Mouse (Mus musculus) intestine, postnatal 0 days (tissue): ENCODE measurements around the gene Adam1b. TPM values are rescaled to one million over a fixed set of nuclear protein-coding genes. Genes with fewer than 3 reads are reported as not detected.

ENCODE experiments used
- ATAC-seq: fragments of 200-750 bp; cut with Nextera tagmentation; 2 replicates; pipeline ENCODE4 v1.8.0; 2017; ENCODE audit warnings: mild to moderate bottlenecking, moderate TSS enrichment, moderate library complexity
- H3K27ac ChIP-seq: fragments of 300-500 bp; sonication (generic); 2 replicates; pipeline ENCODE4 v1.5.1; 2014; ENCODE audit warnings: mild to moderate bottlenecking, low read depth, low read length, moderate library complexity
- H3K27me3 ChIP-seq: fragments of 300-500 bp; sonication (generic); replicated peaks from 2 replicates; pipeline ENCODE4 v1.6.1; 2014; ENCODE audit warnings: low read length, mixed read lengths; ENCODE audit not compliant: control insufficient read depth, insufficient read depth
- H3K36me3 ChIP-seq: fragments of 300-500 bp; sonication (generic); 2 replicates; pipeline ENCODE4 v1.6.1; 2014; ENCODE audit warnings: mild to moderate bottlenecking, moderate library complexity; ENCODE audit not compliant: control insufficient read depth, insufficient read depth
- H3K4me1 ChIP-seq: fragments of 300-500 bp; sonication (generic); replicated peaks from 2 replicates; pipeline ENCODE4 v1.6.1; 2014; ENCODE audit warnings: antibody characterized with exemption, low read length, mixed read lengths; ENCODE audit not compliant: control insufficient read depth, insufficient read depth
- H3K4me2 ChIP-seq: fragments of 300-500 bp; sonication (generic); replicated peaks from 2 replicates; pipeline ENCODE4 v1.6.1; 2014; ENCODE audit warnings: low read depth, mild to moderate bottlenecking, moderate library complexity
- H3K4me3 ChIP-seq: fragments of 300-500 bp; sonication (generic); 2 replicates; pipeline ENCODE4 v1.5.1; 2014; ENCODE audit warnings: low read depth, low read length
- H3K9ac ChIP-seq: fragments of 300-500 bp; sonication (generic); 2 replicates; pipeline ENCODE4 v1.6.1; 2014; ENCODE audit warnings: mild to moderate bottlenecking, low read depth, low read length
- H3K9me3 ChIP-seq: fragments of 300-500 bp; sonication (generic); 2 replicates; pipeline ENCODE4 v1.6.1; 2016; ENCODE audit warnings: mixed run types; ENCODE audit not compliant: control insufficient read depth
- CTCF ChIP-seq: sonication (generic); IDR thresholded peaks from 2 replicates; pipeline ENCODE4 v1.5.1; 2016; ENCODE audit warnings: low read depth, mild to moderate bottlenecking, control low read depth, antibody characterized with exemption, moderate library complexity
- WGBS: fragments of 180-500 bp; shearing (Covaris S2); extraction: QIAGEN DNeasy Blood & Tissue Kit; methylation state at CpG from one replicate; pipeline ENCODE4 v1.1.7; 2014; 5-methylcytosine and 5-hydroxymethylcytosine counted together
- polyA plus RNA-seq: library from polyadenylated mRNA; unstranded; fragments of >200 nt; fragmentation: Nextera tagmentation; extraction: Ambion mirVana; gene quantifications from 2 replicates; pipeline ENCODE4 v1.2.1, GENCODE M21; 2015

Gene Adam1b
- polyA plus RNA-seq, 1 experiment from 2014 or later = 0.04 TPM

DNA sequence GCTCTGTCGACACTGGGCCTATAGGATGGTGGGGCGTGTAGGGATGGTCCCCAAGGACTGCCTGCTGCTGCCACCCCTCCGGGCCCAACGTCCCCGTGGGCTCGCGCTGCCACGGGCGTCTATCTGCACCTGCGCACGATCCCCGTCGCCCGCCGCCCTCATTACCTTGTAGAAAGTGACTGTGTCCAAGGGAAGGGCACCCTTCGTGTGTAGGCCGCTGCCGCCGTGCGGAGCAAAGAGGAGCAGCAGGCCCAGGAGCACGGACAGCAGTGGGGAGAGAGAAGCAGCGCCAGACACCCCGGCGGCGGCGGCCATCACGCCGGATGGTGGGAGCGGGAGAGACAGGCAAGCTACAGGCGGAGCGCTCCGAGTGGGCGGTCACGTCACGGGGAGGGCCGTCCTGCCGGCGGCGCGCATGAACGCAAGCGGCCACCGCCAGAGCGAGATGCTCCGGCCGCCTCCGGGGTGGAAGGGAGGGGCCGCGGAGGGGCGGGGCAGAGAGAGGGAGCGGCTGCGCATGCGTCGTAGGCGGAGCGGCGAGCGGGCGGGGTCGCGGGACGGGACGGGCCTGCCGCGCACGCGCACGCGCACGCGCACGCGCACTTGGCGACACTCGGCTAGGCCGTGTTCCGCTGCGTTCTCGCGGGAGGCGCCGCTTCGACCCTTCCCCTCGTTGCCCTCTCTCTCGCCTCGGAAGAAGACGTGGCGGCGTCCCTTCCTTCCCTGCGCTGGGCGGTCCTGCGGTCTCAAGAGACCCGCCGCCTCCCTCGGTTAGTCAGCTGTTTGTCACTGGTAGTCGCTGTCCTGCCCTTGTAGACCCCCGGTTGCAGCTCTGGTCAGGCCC is 51.0 kb downstream of the Adam1b start, which contains the start of gene Erp29:
Erp29 (minus strand) TSS at position 481 of the 844 bp plus-strand sequence.
- Histone ChIP-seq H3K36me3 (peaks cover 11% of the 10 kb centered on the region; the same call in 1 of the 2 replicates), H3K9ac (peak within 1 kb of the TSS; percentile 95), H3K4me2 (peak within 1 kb of the TSS; percentile 92), H3K27ac (peak within 1 kb of the TSS; percentile 98), H3K9me3 (no peaks in the 10 kb centered on the region), H3K4me1 (peaks cover 18% of the 10 kb centered on the region), H3K4me3 (peak within 1 kb of the TSS; percentile 89), H3K27me3 (no peaks in the 10 kb centered on the region)
- ATAC-seq = peak; percentile 86
- WGBS = 1% methylated on average over 70 of the region's 97 CpGs
- TF ChIP-seq CTCF = peak; percentile 56

- ATAC-seq = no peak
- under 1% methylated on average over 17 of the region's 17 CpGs for WGBS
- Histone ChIP-seq H3K27me3 (no peaks in the 10 kb centered on the region), H3K4me2 (peak within 1 kb of the TSS; percentile 92), H3K36me3 (peaks cover 17% of the 10 kb centered on the region), H3K27ac (peak within 1 kb of the TSS; percentile 98), H3K9me3 (no peaks in the 10 kb centered on the region), H3K4me3 (peak within 1 kb of the TSS; percentile 89), H3K4me1 (peaks cover 18% of the 10 kb centered on the region), H3K9ac (peak within 1 kb of the TSS; percentile 95)
- no peak for TF ChIP-seq CTCF
Observed at GRCm38 (mm10) chr5:121451644-121452025, 51.6 kb downstream of the Adam1b start, which contains the start of gene Tmem116. TSS of gene Tmem116 (plus strand) at chr5:121451893.

DNA sequence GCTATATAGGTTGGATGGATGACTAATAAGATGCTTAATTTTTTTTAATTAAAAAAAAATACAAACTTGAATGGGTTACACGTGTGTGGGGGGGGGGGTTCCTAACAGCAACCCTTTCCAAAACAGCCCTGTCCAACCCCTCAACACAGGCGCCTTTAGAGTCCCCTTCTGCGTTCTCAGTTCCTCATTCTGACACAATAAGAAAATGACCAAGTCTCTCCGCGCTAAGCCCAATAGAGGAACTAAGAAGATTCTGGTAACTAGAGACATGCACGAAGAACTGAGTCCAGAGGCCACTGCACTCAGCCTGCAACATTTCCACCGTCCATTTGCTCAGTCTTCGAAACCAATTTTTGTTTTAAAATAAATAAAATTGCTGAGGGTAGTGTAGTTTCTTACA is 52.0 kb downstream of the Adam1b start:
- 15% methylated on average over 8 of the region's 8 CpGs for WGBS
- H3K4me1 ChIP-seq = peaks cover 18% of the 10 kb centered on the region
- ATAC-seq = no peak
- H3K36me3 ChIP-seq = peaks cover 22% of the 10 kb centered on the region
- H3K9ac ChIP-seq = peak overlapping the region; percentile 95
- H3K4me2 ChIP-seq = peak overlapping the region; percentile 92
- no peak overlapping the region for H3K27ac ChIP-seq
- peak overlapping the region; percentile 89 for H3K4me3 ChIP-seq
- no peaks in the 10 kb centered on the region for H3K27me3 ChIP-seq
- TF ChIP-seq CTCF = no peak
- H3K9me3 ChIP-seq = no peaks in the 10 kb centered on the region

DNA sequence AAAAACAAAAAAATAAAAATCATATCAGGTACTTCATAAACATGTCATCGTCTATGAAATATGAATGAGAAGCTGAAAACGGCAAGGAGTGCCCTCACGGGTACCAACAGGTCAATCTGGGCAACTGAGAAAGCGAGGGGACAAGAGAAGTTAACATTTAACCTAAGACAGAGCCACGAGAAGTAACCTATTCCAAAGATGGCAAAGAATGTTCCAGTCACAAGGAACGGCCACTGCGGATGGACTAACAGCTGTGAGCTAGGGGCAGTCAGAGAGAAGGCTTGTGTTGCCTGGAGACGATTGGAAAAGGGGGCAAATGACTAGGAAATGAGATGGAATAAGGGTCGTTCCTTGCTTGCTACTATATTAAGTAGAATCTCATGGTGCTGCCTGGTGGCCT is 52.8 kb downstream of the Adam1b start:
- 47% methylated on average over 9 of the region's 9 CpGs for WGBS

More for the DNA sequence above, 52.8 kb downstream of the Adam1b start:
- no peak for TF ChIP-seq CTCF
- peaks cover 18% of the 10 kb centered on the region for H3K4me1 ChIP-seq
- H3K27me3 ChIP-seq = no peaks in the 10 kb centered on the region
- no peak overlapping the region for H3K27ac ChIP-seq
- H3K4me2 ChIP-seq = peak overlapping the region; percentile 92; the same call in 1 of the 2 replicates
- H3K9ac ChIP-seq = no peak overlapping the region
- ATAC-seq = no peak
- no peaks in the 10 kb centered on the region for H3K9me3 ChIP-seq
- H3K36me3 ChIP-seq = peaks cover 27% of the 10 kb centered on the region
- no peak overlapping the region for H3K4me3 ChIP-seq

Other genes with a start within 250 kb of the Adam1b start
- gene Trafd1, start 117.8 kb downstream of the Adam1b start, polyA plus RNA-seq = 99.1 and 100 TPM in 2 replicates
- 14.2 and 15.0 TPM in 2 replicates for gene Naa25, start 105.5 kb downstream of the Adam1b start, polyA plus RNA-seq
- 6.8 and 7.2 TPM in 2 replicates for gene Tmem116, start 51.5 kb downstream of the Adam1b start, polyA plus RNA-seq
- 164 and 175 TPM in 2 replicates for gene Erp29, start 50.9 kb downstream of the Adam1b start, polyA plus RNA-seq
- 0.39 and 0.51 TPM in 2 replicates for gene Adam1a, start 42.0 kb upstream of the Adam1b start, polyA plus RNA-seq
- gene Gm42878, start 42.0 kb upstream of the Adam1b start, polyA plus RNA-seq = not detected in 2 replicates
- 36.7 and 36.9 TPM in 2 replicates for gene Mapkapk5, start 42.5 kb upstream of the Adam1b start, polyA plus RNA-seq
- 179 and 181 TPM in 2 replicates for gene Aldh2, start 90.4 kb upstream of the Adam1b start, polyA plus RNA-seq
- gene Acad12, start 115.5 kb upstream of the Adam1b start, polyA plus RNA-seq = 3.5 and 3.8 TPM in 2 replicates
- gene Acad10, start 157.1 kb upstream of the Adam1b start, polyA plus RNA-seq = 5.3 and 5.6 TPM in 2 replicates
- 30.6 and 30.7 TPM in 2 replicates for gene Brap, start 157.1 kb upstream of the Adam1b start, polyA plus RNA-seq
- gene Atxn2, start 207.9 kb upstream of the Adam1b start, polyA plus RNA-seq = 54.3 and 62.6 TPM in 2 replicates